Mouse (Mus musculus): Measurements from ENCODE around the gene Cutal. TPM values are rescaled to one million over a fixed set of nuclear protein-coding genes. Genes with fewer than 3 reads are reported as not detected.

The Cutal gene
- polyA plus RNA-seq, 1 experiment from 2014 or later, result 0.05 TPM

GRCm38 (mm10) chr2:34874816-34875345, 685 bp downstream of the Cutal start, which contains the start of gene Psmd5:
Psmd5 (minus strand) TSS chr2:34874968.
- Histone ChIP-seq H3K4me3 (ENCODE audit: low read depth, low read length) (peak within 1 kb of the TSS; percentile 5; the same call in 1 of the 2 replicates), H3K4me2 (peak within 1 kb of the TSS; percentile 31), H3K9me3 (ENCODE audit: control insufficient read depth, low read length) (no peaks in the 10 kb centered on the region), H3K36me3 (ENCODE audit: control insufficient read depth, insufficient read depth, low read length) (no peaks in the 10 kb centered on the region), H3K4me1 (ENCODE audit: control insufficient read depth, insufficient read depth, low read length) (peaks cover 6% of the 10 kb centered on the region), H3K9ac (ENCODE audit: low read length) (peak within 1 kb of the TSS; percentile 45), H3K27me3 (ENCODE audit: control insufficient read depth, insufficient read depth, low read length) (peaks cover 13% of the 10 kb centered on the region), H3K27ac (ENCODE audit: low read depth, low read length) (no peak within 1 kb of the TSS)
- 18% methylated on average over 8 of the region's 8 CpGs for WGBS
- DNase-seq (ENCODE audit: low spot score, missing footprints) (no peak), ATAC-seq (ENCODE audit: low FRiP score) (no peak)

- Histone ChIP-seq H3K9me3 (ENCODE audit: control insufficient read depth, low read length) (no peaks in the 10 kb centered on the region), H3K4me1 (ENCODE audit: control insufficient read depth, insufficient read depth, low read length) (no peaks in the 10 kb centered on the region), H3K27me3 (ENCODE audit: control insufficient read depth, insufficient read depth, low read length) (peaks cover 2% of the 10 kb centered on the region; the same call in 1 of the 2 replicates), H3K4me2 (no peak overlapping the region), H3K4me3 (ENCODE audit: low read depth, low read length) (no peak overlapping the region), H3K27ac (ENCODE audit: low read depth, low read length) (no peak overlapping the region), H3K9ac (ENCODE audit: low read length) (no peak overlapping the region), H3K36me3 (ENCODE audit: control insufficient read depth, insufficient read depth, low read length) (no peaks in the 10 kb centered on the region)
- DNase-seq (ENCODE audit: low spot score, missing footprints) (no peak), ATAC-seq (ENCODE audit: low FRiP score) (no peak)
- WGBS, result 88% methylated on average over 10 of the region's 10 CpGs
Measured at GRCm38 (mm10) chr2:34880054-34880453, 5.9 kb downstream of the Cutal start.

- no peak for ATAC-seq (ENCODE audit: low FRiP score)
- H3K4me3 ChIP-seq (ENCODE audit: low read depth, low read length), result no peak overlapping the region
- DNase-seq (ENCODE audit: low spot score, missing footprints), result no peak
- peaks cover 2% of the 10 kb centered on the region; the same call in 1 of the 2 replicates for H3K27me3 ChIP-seq (ENCODE audit: control insufficient read depth, insufficient read depth, low read length)
- no peaks in the 10 kb centered on the region for H3K36me3 ChIP-seq (ENCODE audit: control insufficient read depth, insufficient read depth, low read length)
- WGBS, result 88% methylated on average over 2 of the region's 2 CpGs
- no peak overlapping the region for H3K27ac ChIP-seq (ENCODE audit: low read depth, low read length)
- H3K9ac ChIP-seq (ENCODE audit: low read length), result no peak overlapping the region
- no peaks in the 10 kb centered on the region for H3K4me1 ChIP-seq (ENCODE audit: control insufficient read depth, insufficient read depth, low read length)
- H3K4me2 ChIP-seq, result no peak overlapping the region
- H3K9me3 ChIP-seq (ENCODE audit: control insufficient read depth, low read length), result no peaks in the 10 kb centered on the region
Measured at GRCm38 (mm10) chr2:34882757-34883156, 8.6 kb downstream of the Cutal start.

- no peaks in the 10 kb centered on the region for H3K36me3 ChIP-seq (ENCODE audit: control insufficient read depth, insufficient read depth, low read length)
- H3K27me3 ChIP-seq (ENCODE audit: control insufficient read depth, insufficient read depth, low read length), result peaks cover 2% of the 10 kb centered on the region; the same call in 1 of the 2 replicates
- no peaks in the 10 kb centered on the region for H3K9me3 ChIP-seq (ENCODE audit: control insufficient read depth, low read length)
- ATAC-seq (ENCODE audit: low FRiP score) (no peak), DNase-seq (ENCODE audit: low spot score, missing footprints) (no peak)
- H3K4me3 ChIP-seq (ENCODE audit: low read depth, low read length), result no peak overlapping the region
- no peak overlapping the region for H3K27ac ChIP-seq (ENCODE audit: low read depth, low read length)
- H3K4me1 ChIP-seq (ENCODE audit: control insufficient read depth, insufficient read depth, low read length), result no peaks in the 10 kb centered on the region
- H3K9ac ChIP-seq (ENCODE audit: low read length), result no peak overlapping the region
- H3K4me2 ChIP-seq, result no peak overlapping the region
- WGBS, result 65% methylated on average over 5 of the region's 5 CpGs
Measured at GRCm38 (mm10) chr2:34883190-34883589, 9.0 kb downstream of the Cutal start.

- no peaks in the 10 kb centered on the region for H3K36me3 ChIP-seq (ENCODE audit: control insufficient read depth, insufficient read depth, low read length)
- no peak for ATAC-seq (ENCODE audit: low FRiP score)
- no peak overlapping the region for H3K9ac ChIP-seq (ENCODE audit: low read length)
- no peak overlapping the region for H3K4me2 ChIP-seq
- H3K9me3 ChIP-seq (ENCODE audit: control insufficient read depth, low read length), result no peaks in the 10 kb centered on the region
- H3K27me3 ChIP-seq (ENCODE audit: control insufficient read depth, insufficient read depth, low read length), result no peaks in the 10 kb centered on the region
- H3K27ac ChIP-seq (ENCODE audit: low read depth, low read length), result no peak overlapping the region
- H3K4me3 ChIP-seq (ENCODE audit: low read depth, low read length), result no peak overlapping the region
- DNase-seq (ENCODE audit: low spot score, missing footprints), result no peak
- 82% methylated on average over 2 of the region's 2 CpGs for WGBS
- no peaks in the 10 kb centered on the region for H3K4me1 ChIP-seq (ENCODE audit: control insufficient read depth, insufficient read depth, low read length)
Measured at GRCm38 (mm10) chr2:34884186-34884585, 10.0 kb downstream of the Cutal start.

GRCm38 (mm10) chr2:34893950-34894349, 19.8 kb downstream of the Cutal start:
- no peaks in the 10 kb centered on the region for H3K4me1 ChIP-seq (ENCODE audit: control insufficient read depth, insufficient read depth, low read length)
- no peaks in the 10 kb centered on the region for H3K36me3 ChIP-seq (ENCODE audit: control insufficient read depth, insufficient read depth, low read length)
- no peak overlapping the region for H3K9ac ChIP-seq (ENCODE audit: low read length)
- H3K9me3 ChIP-seq (ENCODE audit: control insufficient read depth, low read length), result no peaks in the 10 kb centered on the region
- H3K27ac ChIP-seq (ENCODE audit: low read depth, low read length), result no peak overlapping the region
- ATAC-seq (ENCODE audit: low FRiP score), result no peak
- H3K4me2 ChIP-seq, result no peak overlapping the region
- no peaks in the 10 kb centered on the region for H3K27me3 ChIP-seq (ENCODE audit: control insufficient read depth, insufficient read depth, low read length)
- H3K4me3 ChIP-seq (ENCODE audit: low read depth, low read length), result no peak overlapping the region
- 78% methylated on average over 5 of the region's 5 CpGs for WGBS
- no peak for DNase-seq (ENCODE audit: low spot score, missing footprints)

- Histone ChIP-seq H3K36me3 (ENCODE audit: control insufficient read depth, insufficient read depth, low read length) (no peaks in the 10 kb centered on the region), H3K4me1 (ENCODE audit: control insufficient read depth, insufficient read depth, low read length) (no peaks in the 10 kb centered on the region), H3K4me2 (no peak overlapping the region), H3K27ac (ENCODE audit: low read depth, low read length) (no peak overlapping the region), H3K9me3 (ENCODE audit: control insufficient read depth, low read length) (no peaks in the 10 kb centered on the region), H3K9ac (ENCODE audit: low read length) (no peak overlapping the region), H3K4me3 (ENCODE audit: low read depth, low read length) (no peak overlapping the region), H3K27me3 (ENCODE audit: control insufficient read depth, insufficient read depth, low read length) (no peaks in the 10 kb centered on the region)
- DNase-seq (ENCODE audit: low spot score, missing footprints) (no peak), ATAC-seq (ENCODE audit: low FRiP score) (no peak)
- WGBS, result 79% methylated on average over 19 of the region's 19 CpGs
Measured at GRCm38 (mm10) chr2:34895503-34896113, 21.4 kb downstream of the Cutal start.

GRCm38 (mm10) chr2:34896821-34897460, 22.7 kb downstream of the Cutal start:
- ATAC-seq (ENCODE audit: low FRiP score) (no peak), DNase-seq (ENCODE audit: low spot score, missing footprints) (peak; percentile 57)
- Histone ChIP-seq H3K27ac (ENCODE audit: low read depth, low read length) (no peak overlapping the region), H3K4me2 (no peak overlapping the region), H3K4me1 (ENCODE audit: control insufficient read depth, insufficient read depth, low read length) (no peaks in the 10 kb centered on the region), H3K27me3 (ENCODE audit: control insufficient read depth, insufficient read depth, low read length) (no peaks in the 10 kb centered on the region), H3K36me3 (ENCODE audit: control insufficient read depth, insufficient read depth, low read length) (no peaks in the 10 kb centered on the region), H3K9ac (ENCODE audit: low read length) (no peak overlapping the region), H3K9me3 (ENCODE audit: control insufficient read depth, low read length) (no peaks in the 10 kb centered on the region), H3K4me3 (ENCODE audit: low read depth, low read length) (no peak overlapping the region)
- 88% methylated on average over 17 of the region's 17 CpGs for WGBS

GRCm38 (mm10) chr2:34897820-34898219, 23.6 kb downstream of the Cutal start:
- WGBS, result 22% methylated on average over 10 of the region's 10 CpGs
- H3K4me3 ChIP-seq (ENCODE audit: low read depth, low read length), result no peak overlapping the region
- H3K27ac ChIP-seq (ENCODE audit: low read depth, low read length), result no peak overlapping the region
- H3K9me3 ChIP-seq (ENCODE audit: control insufficient read depth, low read length), result no peaks in the 10 kb centered on the region
- H3K9ac ChIP-seq (ENCODE audit: low read length), result no peak overlapping the region
- no peaks in the 10 kb centered on the region for H3K4me1 ChIP-seq (ENCODE audit: control insufficient read depth, insufficient read depth, low read length)
- H3K4me2 ChIP-seq, result no peak overlapping the region
- no peaks in the 10 kb centered on the region for H3K27me3 ChIP-seq (ENCODE audit: control insufficient read depth, insufficient read depth, low read length)
- ATAC-seq (ENCODE audit: low FRiP score) (no peak), DNase-seq (ENCODE audit: low spot score, missing footprints) (peak; percentile 84)
- no peaks in the 10 kb centered on the region for H3K36me3 ChIP-seq (ENCODE audit: control insufficient read depth, insufficient read depth, low read length)

All from midbrain, embryonic 11.5 days (tissue).